Mouse (Mus musculus): ENCODE data around the gene Smndc1. TPM values are rescaled to one million over a fixed set of nuclear protein-coding genes. Genes with fewer than 3 reads are reported as not detected.

Gene Smndc1
- polyA plus RNA-seq, 1 experiment from 2014 or later, result 28.3 TPM

DNA sequence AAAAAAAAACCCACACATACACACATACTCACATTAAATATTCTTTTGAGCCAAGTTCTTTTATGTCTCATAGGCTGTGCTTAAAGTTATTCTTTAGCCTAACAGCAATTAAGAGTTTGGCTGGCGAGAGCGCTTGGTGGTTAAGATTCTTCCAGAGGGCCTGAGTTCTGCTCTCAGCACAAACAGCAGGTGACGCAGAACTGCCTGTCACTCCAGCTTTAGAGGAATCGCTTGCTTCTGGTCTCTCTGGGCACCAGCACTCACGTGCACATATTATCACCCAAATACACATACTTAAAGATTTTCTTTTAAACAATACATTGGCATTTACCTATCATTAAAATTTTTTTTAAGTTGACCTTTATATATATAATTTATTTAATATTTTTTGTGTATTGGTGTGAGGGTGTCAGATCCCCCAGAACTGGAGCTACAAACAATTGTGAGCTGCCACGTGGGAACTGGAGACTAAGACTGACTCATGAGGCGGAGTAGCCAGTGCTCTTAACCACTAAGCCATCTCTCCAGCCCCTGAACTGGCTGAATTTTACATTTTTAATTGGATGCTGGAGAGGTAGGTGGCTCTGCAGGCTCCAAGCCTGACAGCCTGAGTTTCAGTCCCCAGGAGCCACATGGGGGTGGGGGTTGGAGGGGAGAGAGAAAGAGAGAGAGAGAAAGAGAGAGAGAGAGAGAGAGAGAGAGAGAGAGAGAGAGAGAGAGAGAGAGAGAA, 35.9 kb downstream of the Smndc1 start:
- Histone ChIP-seq H3K27ac (replicated peaks) (no peak overlapping the region), H3K4me1 (replicated peaks) (peaks cover 18% of the 10 kb centered on the region), H3K9ac (no peak overlapping the region), H3K36me3 (0 out of 2 replicates have a peak, but pooled peaks cover 4% of the 10 kb centered on the region), H3K4me2 (no peak overlapping the region), H3K27me3 (no peaks in the 10 kb centered on the region), H3K4me3 (no peak overlapping the region), H3K9me3 (no peaks in the 10 kb centered on the region)
- WGBS, result 67% methylated on average over 7 of the region's 7 CpGs
- no peak for ATAC-seq (ENCODE audit: low FRiP score, low read depth)

DNA sequence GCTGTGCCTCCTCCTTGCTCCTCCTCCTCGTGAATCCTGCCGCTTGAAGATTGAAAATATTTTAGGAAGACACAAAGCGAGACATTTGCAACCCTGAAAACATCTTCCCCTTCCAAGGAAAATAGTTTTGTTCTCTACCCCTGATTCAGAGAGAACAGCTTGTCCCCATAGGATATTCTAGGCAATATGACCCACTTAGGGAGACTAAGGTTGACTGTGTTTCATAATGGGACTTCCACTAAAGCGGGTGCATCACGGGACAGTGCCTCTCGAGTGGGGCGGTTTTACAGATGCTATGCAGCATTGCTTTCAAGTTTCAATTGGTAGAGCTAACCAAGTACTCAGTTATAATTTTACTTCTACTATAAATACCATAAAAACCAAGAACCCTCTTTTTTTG, 36.5 kb downstream of the Smndc1 start:
- H3K9me3 ChIP-seq, result no peaks in the 10 kb centered on the region
- no peak overlapping the region for H3K4me3 ChIP-seq
- ATAC-seq (ENCODE audit: low FRiP score, low read depth), result no peak
- peaks cover 15% of the 10 kb centered on the region; the same call in 1 of the 2 replicates for H3K4me1 ChIP-seq (replicated peaks)
- no peak overlapping the region for H3K9ac ChIP-seq
- H3K27me3 ChIP-seq, result no peaks in the 10 kb centered on the region
- H3K4me2 ChIP-seq, result no peak overlapping the region
- 90% methylated on average over 7 of the region's 7 CpGs for WGBS
- H3K36me3 ChIP-seq, result 0 out of 2 replicates have a peak, but pooled peaks cover 4% of the 10 kb centered on the region
- no peak overlapping the region for H3K27ac ChIP-seq (replicated peaks)

GRCm38 (mm10) chr19:53345766-53346165, 44.6 kb downstream of the Smndc1 start:
- H3K27ac ChIP-seq (replicated peaks), result no peak overlapping the region
- H3K27me3 ChIP-seq, result no peaks in the 10 kb centered on the region
- ATAC-seq (ENCODE audit: low FRiP score, low read depth), result no peak
- peaks cover 18% of the 10 kb centered on the region for H3K4me1 ChIP-seq (replicated peaks)
- 79% methylated on average over 14 of the region's 14 CpGs for WGBS
- no peaks in the 10 kb centered on the region for H3K36me3 ChIP-seq
- no peak overlapping the region for H3K9ac ChIP-seq
- no peak overlapping the region for H3K4me3 ChIP-seq
- no peak overlapping the region for H3K4me2 ChIP-seq
- H3K9me3 ChIP-seq, result no peaks in the 10 kb centered on the region

DNA sequence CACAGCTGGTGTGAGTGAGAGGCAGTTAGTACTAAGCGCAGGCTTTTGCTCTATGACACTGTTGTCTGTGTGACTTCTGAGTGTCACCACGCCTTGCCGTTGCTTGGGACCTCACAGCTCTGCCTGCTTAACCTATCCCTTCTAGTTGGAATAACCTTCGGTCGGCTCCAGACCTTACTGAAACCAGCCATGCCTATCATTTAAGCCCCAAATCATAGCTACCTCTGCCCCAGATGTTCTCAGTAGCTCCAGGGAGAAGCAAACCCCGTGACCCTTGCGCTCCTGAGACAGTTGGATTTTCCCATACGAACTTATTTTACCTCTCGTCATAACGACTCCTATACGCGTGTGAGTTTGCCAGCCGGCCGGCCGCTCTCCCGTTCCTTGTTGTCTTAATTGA, 46.3 kb downstream of the Smndc1 start:
- Histone ChIP-seq H3K9ac (no peak overlapping the region), H3K27me3 (no peaks in the 10 kb centered on the region), H3K4me2 (0 out of 2 replicates have a peak overlapping the region, but pooled peaks have one; percentile 4), H3K9me3 (no peaks in the 10 kb centered on the region), H3K4me1 (replicated peaks) (peaks cover 31% of the 10 kb centered on the region), H3K27ac (replicated peaks) (peak overlapping the region; percentile 39; the same call in 1 of the 2 replicates), H3K36me3 (no peaks in the 10 kb centered on the region), H3K4me3 (no peak overlapping the region)
- ATAC-seq (ENCODE audit: low FRiP score, low read depth), result no peak
- WGBS, result 81% methylated on average over 16 of the region's 16 CpGs

- H3K27ac ChIP-seq (replicated peaks), result no peak overlapping the region
- no peak overlapping the region for H3K9ac ChIP-seq
- H3K9me3 ChIP-seq, result no peaks in the 10 kb centered on the region
- H3K27me3 ChIP-seq, result no peaks in the 10 kb centered on the region
- ATAC-seq (ENCODE audit: low FRiP score, low read depth), result no peak
- peaks cover 29% of the 10 kb centered on the region for H3K4me1 ChIP-seq (replicated peaks)
- H3K36me3 ChIP-seq, result no peaks in the 10 kb centered on the region
- no peak overlapping the region for H3K4me2 ChIP-seq
- WGBS, result 90% methylated on average over 13 of the region's 13 CpGs
- no peak overlapping the region for H3K4me3 ChIP-seq
These were observed 47.0 kb downstream of the Smndc1 start for GRCm38 (mm10) chr19:53343174-53343881.

DNA sequence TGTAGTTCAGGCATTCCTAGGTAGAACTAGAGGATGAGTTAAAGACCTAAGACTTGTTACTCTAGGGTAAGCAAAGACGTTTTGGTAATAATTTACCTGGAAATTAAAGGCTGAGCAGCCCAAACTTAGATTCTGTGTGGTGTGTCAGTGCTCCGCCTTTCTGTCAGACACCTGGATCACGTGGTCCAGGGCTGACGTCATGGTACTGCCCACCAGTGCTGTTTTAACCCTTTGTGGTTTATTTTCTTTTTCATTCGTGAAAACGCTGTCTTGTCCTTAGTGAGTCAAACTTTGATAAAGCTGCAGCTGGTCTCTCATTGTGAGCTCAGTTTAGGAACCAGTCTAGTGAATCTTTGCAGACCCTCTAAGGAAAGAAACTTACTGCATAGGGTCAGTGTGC, 50.0 kb downstream of the Smndc1 start:
- Histone ChIP-seq H3K27me3 (no peaks in the 10 kb centered on the region), H3K4me3 (peak overlapping the region; percentile 20), H3K36me3 (peaks cover 9% of the 10 kb centered on the region; the same call in 1 of the 2 replicates), H3K4me1 (replicated peaks) (peaks cover 26% of the 10 kb centered on the region), H3K4me2 (peak overlapping the region; percentile 29), H3K9me3 (no peaks in the 10 kb centered on the region), H3K27ac (replicated peaks) (no peak overlapping the region), H3K9ac (no peak overlapping the region; the same call in 1 of the 2 replicates)
- ATAC-seq (ENCODE audit: low FRiP score, low read depth), result 0 out of 2 replicates have a peak, but pooled peaks have one; percentile 42
- 35% methylated on average over 6 of the region's 6 CpGs for WGBS

DNA sequence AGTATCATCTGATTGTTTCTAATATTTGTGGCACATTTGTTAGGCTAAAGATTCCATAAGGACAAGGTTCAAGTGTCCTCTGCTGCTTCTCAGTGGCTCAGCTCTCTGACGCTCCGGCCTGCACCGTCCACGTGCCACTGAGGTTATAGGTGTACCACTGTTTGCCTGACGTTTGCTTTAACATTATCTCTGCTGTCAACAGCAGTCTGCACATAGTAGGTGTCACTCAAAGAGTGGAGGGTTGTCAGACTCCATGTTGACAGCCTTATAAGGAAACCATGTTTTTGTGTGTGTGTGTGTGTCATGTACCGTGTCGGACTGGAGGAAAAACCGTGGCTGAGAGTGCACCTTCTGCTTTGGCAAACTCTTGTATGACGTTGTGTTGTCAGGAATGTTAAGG, 55.1 kb downstream of the Smndc1 start:
- Histone ChIP-seq H3K27ac (replicated peaks) (no peak overlapping the region), H3K4me2 (no peak overlapping the region), H3K36me3 (peaks cover 22% of the 10 kb centered on the region), H3K27me3 (no peaks in the 10 kb centered on the region), H3K9me3 (no peaks in the 10 kb centered on the region), H3K4me3 (no peak overlapping the region), H3K9ac (no peak overlapping the region), H3K4me1 (replicated peaks) (peaks cover 12% of the 10 kb centered on the region)
- WGBS, result 91% methylated on average over 9 of the region's 9 CpGs
- no peak for ATAC-seq (ENCODE audit: low FRiP score, low read depth)

GRCm38 (mm10) chr19:53333730-53334129, 56.6 kb downstream of the Smndc1 start:
- Histone ChIP-seq H3K9me3 (no peaks in the 10 kb centered on the region), H3K27me3 (no peaks in the 10 kb centered on the region), H3K4me3 (no peak overlapping the region), H3K4me1 (replicated peaks) (peaks cover 10% of the 10 kb centered on the region), H3K27ac (replicated peaks) (no peak overlapping the region), H3K9ac (no peak overlapping the region), H3K4me2 (no peak overlapping the region), H3K36me3 (peaks cover 22% of the 10 kb centered on the region)
- WGBS, result 93% methylated on average over 6 of the region's 6 CpGs
- ATAC-seq (ENCODE audit: low FRiP score, low read depth), result no peak

- no peak overlapping the region for H3K4me2 ChIP-seq
- no peak overlapping the region for H3K27ac ChIP-seq (replicated peaks)
- no peaks in the 10 kb centered on the region for H3K9me3 ChIP-seq
- no peak for ATAC-seq (ENCODE audit: low FRiP score, low read depth)
- no peak overlapping the region for H3K4me3 ChIP-seq
- WGBS, result 90% methylated on average over 21 of the region's 21 CpGs
- H3K4me1 ChIP-seq (replicated peaks), result peaks cover 21% of the 10 kb centered on the region
- H3K27me3 ChIP-seq, result no peaks in the 10 kb centered on the region
- no peak overlapping the region for H3K9ac ChIP-seq
- H3K36me3 ChIP-seq, result peaks cover 13% of the 10 kb centered on the region
These were observed 58.4 kb downstream of the Smndc1 start for GRCm38 (mm10) chr19:53331882-53332500.

GRCm38 (mm10) chr19:53329992-53330381, 60.4 kb downstream of the Smndc1 start:
- Histone ChIP-seq H3K4me1 (replicated peaks) (peaks cover 36% of the 10 kb centered on the region), H3K9ac (peak overlapping the region; percentile 54), H3K27me3 (no peaks in the 10 kb centered on the region), H3K9me3 (no peaks in the 10 kb centered on the region), H3K4me3 (peak overlapping the region; percentile 94), H3K4me2 (peak overlapping the region; percentile 80), H3K27ac (replicated peaks) (peak overlapping the region; percentile 81), H3K36me3 (peaks cover 10% of the 10 kb centered on the region)
- ATAC-seq (ENCODE audit: low FRiP score, low read depth), result peak; percentile 79
- WGBS, result under 1% methylated on average over 29 of the region's 29 CpGs
